Mouse (Mus musculus): ENCODE measurements around the gene Rpl37. TPM values are rescaled to one million over a fixed set of nuclear protein-coding genes. Genes with fewer than 3 reads are reported as not detected.
A peak's percentile ranks its signal among the peaks of the same experiment; 100 is the strongest.

Rpl37 gene
- total RNA-seq, 2 experiments from 2014 or later: 178 to 188 TPM

GRCm38 (mm10) chr15:5144021-5144778 is 27.8 kb downstream of the Rpl37 start:
- DNase-seq: peak; percentile 77
- intact Hi-C loops (cut with DNase I): loop anchor here (2.0 kb wide), 1 partner anchor 27 kb away; the partner anchor contains the start of gene Rpl37
- peak overlapping the region; percentile 91 for H3K27ac ChIP-seq
- TF ChIP-seq CTCF (IDR thresholded peaks at IDR 0.05): peak; percentile 31
- peak overlapping the region; percentile 98 for H3K4me3 ChIP-seq

GRCm38 (mm10) chr15:5145196-5145945 is 28.9 kb downstream of the Rpl37 start:
- no peak for TF ChIP-seq CTCF (IDR thresholded peaks at IDR 0.05)
- H3K4me3 ChIP-seq: peak overlapping the region; percentile 98
- no peak for DNase-seq
- peak overlapping the region; percentile 35; the same call in 1 of the 2 replicates for H3K27ac ChIP-seq
- intact Hi-C loops (cut with DNase I): loop anchor here (2.0 kb wide), 1 partner anchor 29 kb away; the partner anchor contains the start of gene Rpl37

- DNase-seq: no peak
- TF ChIP-seq CTCF (IDR thresholded peaks at IDR 0.05): no peak
- Histone ChIP-seq H3K27ac (peak overlapping the region; percentile 35; the same call in 1 of the 2 replicates), H3K4me3 (peak overlapping the region; percentile 17; the same call in 1 of the 2 replicates)
- intact Hi-C loops (cut with DNase I): no loop called here
Measured at GRCm38 (mm10) chr15:5149187-5149586, 32.7 kb downstream of the Rpl37 start.

GRCm38 (mm10) chr15:5152171-5152570 is 35.7 kb downstream of the Rpl37 start:
- no peak overlapping the region for H3K27ac ChIP-seq
- no peak for DNase-seq
- intact Hi-C loops (cut with DNase I): no loop called here
- H3K4me3 ChIP-seq: no peak overlapping the region
- no peak for TF ChIP-seq CTCF (IDR thresholded peaks at IDR 0.05)

- intact Hi-C loops (cut with DNase I): no loop called here
- 0 out of 2 replicates have a peak overlapping the region, but pooled peaks have one; percentile 24 for H3K27ac ChIP-seq
- DNase-seq: no peak
- H3K4me3 ChIP-seq: no peak overlapping the region
- no peak for TF ChIP-seq CTCF (IDR thresholded peaks at IDR 0.05)
Measured at GRCm38 (mm10) chr15:5154621-5155020, 38.2 kb downstream of the Rpl37 start.

- Histone ChIP-seq H3K27ac (0 out of 2 replicates have a peak overlapping the region, but pooled peaks have one; percentile 24), H3K4me3 (no peak overlapping the region)
- DNase-seq: no peak
- intact Hi-C loops (cut with DNase I): no loop called here
- TF ChIP-seq CTCF (IDR thresholded peaks at IDR 0.05): no peak
Measured at GRCm38 (mm10) chr15:5155093-5155492, 38.6 kb downstream of the Rpl37 start.

- TF ChIP-seq CTCF (IDR thresholded peaks at IDR 0.05): no peak
- Histone ChIP-seq H3K4me3 (no peak overlapping the region), H3K27ac (no peak overlapping the region)
- no peak for DNase-seq
- intact Hi-C loops (cut with DNase I): no loop called here
Measured at GRCm38 (mm10) chr15:5156355-5156754, 39.9 kb downstream of the Rpl37 start.

GRCm38 (mm10) chr15:5157386-5157785 is 40.9 kb downstream of the Rpl37 start:
- no peak for TF ChIP-seq CTCF (IDR thresholded peaks at IDR 0.05)
- DNase-seq: peak; percentile 23
- Histone ChIP-seq H3K27ac (peak overlapping the region; percentile 72), H3K4me3 (no peak overlapping the region)
- intact Hi-C loops (cut with DNase I): no loop called here

GRCm38 (mm10) chr15:5158827-5159226 is 42.4 kb downstream of the Rpl37 start:
- H3K4me3 ChIP-seq: peak overlapping the region; percentile 13
- peak; percentile 65 for DNase-seq
- peak overlapping the region; percentile 72 for H3K27ac ChIP-seq
- no peak for TF ChIP-seq CTCF (IDR thresholded peaks at IDR 0.05)
- intact Hi-C loops (cut with DNase I): no loop called here

GRCm38 (mm10) chr15:5165121-5165773 is 48.8 kb downstream of the Rpl37 start:
- no peak for TF ChIP-seq CTCF (IDR thresholded peaks at IDR 0.05)
- no peak for DNase-seq
- H3K27ac ChIP-seq: no peak overlapping the region
- intact Hi-C loops (cut with DNase I): no loop called here
- H3K4me3 ChIP-seq: no peak overlapping the region

Other genes with a start within 250 kb of the Rpl37 start
- gene Mroh2b, start 217.9 kb upstream of the Rpl37 start, total RNA-seq (2021): not detected
- 1 to 10 TPM; 1.1 to 8.6 TPM for gene C7, start 52.9 kb upstream of the Rpl37 start, total RNA-seq (2021)
- 1 to 10 TPM; 1.9 to 2.0 TPM for gene Card6, start 8.1 kb upstream of the Rpl37 start, total RNA-seq (2021)
- 10 to 100 TPM; 10.0 to 12.7 TPM for gene Prkaa1, start 27.2 kb downstream of the Rpl37 start, total RNA-seq (2021)
- gene Ttc33, start 68.9 kb downstream of the Rpl37 start, total RNA-seq (2021): 10 to 100 TPM; 61.6 to 67.4 TPM
- gene Ptger4, start 127.5 kb downstream of the Rpl37 start, total RNA-seq (2021): 1 to 10 TPM; 1.2 to 1.9 TPM

All from gastrocnemius, adult 2 months (tissue).